Mouse (Mus musculus): ENCODE measurements at regions not wholly inside any gene's neighbourhood (a gene's known extent, or its start where the extent isn't known, plus 50 kb on each side); places are given as distances from the start of the nearest gene placed in this dataset.

DNA sequence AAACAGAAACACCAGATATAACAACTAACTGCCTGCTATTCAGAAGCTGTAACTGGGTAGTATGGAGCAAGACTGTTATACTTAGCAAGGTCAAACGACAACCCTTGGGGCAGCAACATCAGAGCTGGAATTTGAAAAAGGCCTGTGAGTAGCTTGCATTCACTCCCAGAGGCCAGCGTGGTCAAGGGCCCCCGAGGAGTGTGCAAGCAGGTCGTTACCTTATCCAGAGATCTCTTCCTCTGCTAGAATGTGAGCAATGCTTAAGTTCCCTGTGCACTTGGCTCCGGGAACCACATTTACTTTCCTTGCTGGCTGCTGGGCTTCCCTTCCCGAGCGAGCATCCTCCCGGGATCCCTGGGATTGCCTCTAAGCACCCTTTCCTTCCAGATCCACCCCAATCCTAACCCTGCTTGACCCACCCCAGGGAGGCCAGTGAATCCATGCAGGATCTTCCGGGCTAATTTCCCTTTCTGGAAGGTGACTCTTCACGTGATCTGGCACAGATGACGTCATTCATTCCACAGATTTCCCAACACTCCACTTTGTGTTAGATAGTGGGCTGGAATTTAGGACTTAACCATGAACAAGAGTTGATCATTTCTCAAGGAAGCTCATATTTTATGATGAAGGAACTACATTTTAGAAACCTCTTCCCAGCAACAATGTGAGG lies 112.3 kb upstream of the Tsc22d1 start:
- peak; percentile 52 for DNase-seq (ENCODE audit: low read depth)

DNA sequence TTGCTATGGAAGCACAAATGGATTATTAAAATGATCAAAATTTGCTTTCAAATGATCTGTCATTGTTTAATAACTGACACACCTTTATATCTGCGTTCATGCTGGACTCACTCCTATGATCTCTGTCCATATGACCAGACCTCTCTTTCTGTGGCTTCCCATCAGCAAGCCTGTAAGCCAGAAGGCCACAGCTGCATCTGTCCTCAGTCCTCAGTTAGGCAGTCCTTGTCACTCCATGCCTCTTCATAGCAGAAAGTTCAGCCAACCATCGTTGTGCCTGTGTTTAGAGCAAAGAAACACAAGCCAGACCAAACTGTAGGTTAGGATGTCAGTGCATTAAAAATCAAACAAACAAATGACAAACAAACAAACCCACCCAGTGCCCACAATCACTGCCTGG lies 107.2 kb upstream of the Tsc22d1 start:
- DNase-seq (ENCODE audit: low read depth): no peak

DNA sequence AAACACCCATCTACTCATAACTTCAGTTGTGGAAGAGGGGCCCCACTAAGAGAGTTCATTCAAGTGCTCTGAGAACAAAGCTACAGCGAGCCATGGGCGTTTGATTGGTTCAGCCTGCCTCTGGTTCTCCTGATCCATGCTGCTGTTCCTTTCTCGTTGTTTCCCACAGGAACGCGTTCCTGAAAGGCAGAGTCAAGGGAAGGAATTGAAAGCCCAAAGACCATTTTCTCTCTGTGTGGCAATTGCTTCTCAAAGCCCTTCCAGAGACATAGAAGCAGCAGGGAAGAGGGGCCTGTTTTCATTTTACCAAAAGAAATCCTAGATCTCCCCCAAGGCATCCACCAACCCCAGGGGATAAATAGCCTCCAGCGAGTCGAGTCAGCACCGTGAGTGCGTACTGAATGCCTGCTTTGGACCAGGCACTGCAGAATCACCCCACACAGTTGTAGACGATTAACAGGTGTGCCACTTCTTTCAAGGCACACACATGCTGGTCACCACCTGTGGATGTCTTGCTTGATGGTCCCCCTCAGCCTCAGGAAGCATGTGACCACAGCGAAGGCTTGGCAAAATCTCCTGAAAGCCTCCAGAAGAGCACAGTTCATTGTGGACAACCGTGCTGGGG lies 106.5 kb upstream of the Tsc22d1 start:
- DNase-seq (ENCODE audit: low read depth): peak; percentile 62

DNA sequence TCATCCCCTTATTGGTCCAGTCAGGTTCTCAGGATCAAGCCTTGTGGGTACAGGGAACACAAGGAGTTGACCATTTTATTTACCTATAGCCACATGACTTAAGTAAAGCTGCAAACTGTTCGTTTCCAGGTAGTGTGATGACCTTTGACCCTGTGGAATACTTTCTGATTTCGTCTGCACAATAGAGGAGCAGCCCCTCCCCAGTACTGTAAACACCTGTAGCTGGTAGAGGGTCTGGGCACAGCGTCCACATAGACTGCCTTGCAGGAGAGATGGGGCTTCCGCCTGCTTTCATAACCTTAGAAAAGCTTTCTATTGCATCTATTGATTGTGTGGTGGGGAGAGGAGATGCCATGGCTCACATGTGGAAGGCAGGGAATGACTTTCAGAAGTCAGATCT lies 105.2 kb upstream of the Tsc22d1 start:
- DNase-seq (ENCODE audit: low read depth): no peak

DNA sequence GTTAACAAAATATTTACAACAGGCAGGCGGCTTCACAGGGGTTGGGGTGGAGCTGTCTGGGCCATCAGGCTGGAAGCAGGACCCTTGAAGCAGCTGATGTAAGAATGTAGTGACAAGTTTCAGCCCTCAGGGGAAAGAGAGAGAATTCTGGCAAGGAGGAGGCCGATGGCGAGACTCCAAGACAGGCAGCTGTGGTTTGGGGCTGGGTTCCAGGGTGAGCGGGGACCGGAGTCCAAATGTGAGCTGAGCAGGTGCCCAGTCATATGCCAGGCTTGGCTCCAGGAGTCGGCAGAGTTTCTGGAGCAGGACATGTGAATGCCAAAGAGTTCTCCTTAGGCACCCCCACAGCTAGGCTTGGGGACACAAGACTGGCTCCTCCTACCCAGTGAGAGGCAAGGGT lies 104.5 kb upstream of the Tsc22d1 start:
- DNase-seq (ENCODE audit: low read depth): peak; percentile 31

DNA sequence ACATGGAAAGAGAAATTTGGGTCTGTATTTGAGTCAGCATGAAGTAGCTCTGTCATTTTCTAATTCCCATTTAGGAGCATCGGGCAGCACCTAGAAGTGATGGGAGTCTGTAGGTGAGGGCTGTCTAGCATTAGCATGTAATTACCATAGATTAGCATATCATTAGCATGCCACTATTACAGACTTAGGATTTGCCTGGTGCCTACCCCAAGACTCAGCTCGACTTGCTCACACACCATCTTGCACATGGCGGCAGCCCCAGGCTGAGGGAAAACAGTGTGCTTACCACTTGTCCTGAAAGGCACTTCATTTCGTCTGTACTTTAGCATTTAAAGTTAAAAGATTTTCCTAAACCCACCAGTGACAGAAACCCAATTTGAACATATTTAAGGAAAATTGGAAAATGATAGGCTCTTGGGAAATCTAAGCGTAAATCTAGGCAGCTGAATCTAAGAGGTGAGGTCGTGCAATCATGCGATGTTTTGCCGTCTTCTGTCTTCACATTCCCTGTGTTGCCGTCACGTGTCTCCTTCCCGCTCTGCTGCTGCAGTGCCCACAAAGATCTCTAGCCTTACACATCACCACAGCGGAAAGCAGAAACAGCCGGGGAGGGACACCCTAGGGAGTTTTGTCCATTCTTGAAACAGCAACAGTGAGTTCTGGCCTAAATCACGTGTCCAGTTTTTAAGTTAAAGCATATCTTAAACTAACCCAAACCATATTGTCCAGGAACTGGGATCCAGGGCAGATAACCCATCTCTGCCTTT lies 101.2 kb upstream of the Tsc22d1 start:
- DNase-seq (ENCODE audit: low read depth): peak; percentile 30

DNA sequence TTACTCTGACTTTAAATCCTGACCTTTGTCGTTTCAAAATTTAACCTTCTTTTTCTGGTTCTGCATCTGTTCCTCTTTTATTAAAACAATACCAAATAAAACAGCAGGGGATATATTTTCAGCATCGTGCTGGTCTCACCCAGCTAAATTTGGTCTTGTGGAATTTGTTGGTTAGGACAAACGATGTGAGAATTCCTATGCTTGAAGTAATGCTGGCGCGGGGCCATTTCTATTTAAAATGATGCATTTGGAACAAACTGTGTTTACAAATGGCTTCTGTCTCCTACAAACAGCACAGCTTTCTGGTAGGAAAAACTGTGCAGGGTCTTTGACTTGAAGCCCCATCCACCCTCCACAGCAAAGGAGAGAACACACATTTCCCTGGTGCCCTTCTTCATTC lies 96.3 kb upstream of the Tsc22d1 start:
- peak; percentile 67 for DNase-seq (ENCODE audit: low read depth)

DNA sequence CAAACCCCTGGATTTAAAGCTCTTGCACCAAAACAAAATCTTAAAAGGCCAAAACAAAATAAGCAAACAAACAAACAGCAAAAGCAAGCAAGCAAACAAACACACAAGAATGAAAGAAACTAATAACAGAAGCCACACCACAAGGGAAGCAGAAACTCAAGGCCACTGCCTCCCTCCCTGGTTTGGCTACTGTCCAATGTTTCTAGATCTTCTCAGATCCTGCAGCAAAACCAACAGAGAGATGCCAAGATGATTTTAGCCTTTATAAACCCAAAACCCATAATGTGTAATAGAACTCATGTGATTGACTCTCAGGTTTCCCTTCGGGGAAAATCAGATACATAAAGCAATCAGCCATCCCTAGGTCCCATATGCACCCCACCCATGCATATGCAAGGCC lies 90.5 kb upstream of the Tsc22d1 start:
- peak; percentile 40 for DNase-seq (ENCODE audit: low read depth)

DNA sequence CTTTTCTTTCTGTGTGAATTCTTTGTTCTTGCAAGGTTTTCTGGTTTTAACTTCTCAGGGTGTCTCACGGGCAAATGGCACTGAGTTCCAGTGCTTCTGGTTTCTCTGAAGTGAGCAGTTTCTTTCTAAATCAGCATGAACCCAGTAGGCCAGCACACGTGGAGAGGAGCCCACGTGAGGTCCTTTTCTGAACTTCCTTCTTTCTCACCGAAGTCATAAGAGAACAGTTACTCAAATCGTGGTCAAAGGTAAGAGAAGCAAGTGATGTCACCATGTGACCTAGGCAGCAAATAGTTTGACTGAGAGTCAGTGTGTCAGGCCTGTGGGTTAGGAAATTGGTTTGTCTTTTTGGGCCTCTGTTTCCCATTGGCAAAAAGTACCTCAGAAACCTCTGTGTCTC lies 84.8 kb upstream of the Tsc22d1 start:
- no peak for DNase-seq (ENCODE audit: low read depth)

DNA sequence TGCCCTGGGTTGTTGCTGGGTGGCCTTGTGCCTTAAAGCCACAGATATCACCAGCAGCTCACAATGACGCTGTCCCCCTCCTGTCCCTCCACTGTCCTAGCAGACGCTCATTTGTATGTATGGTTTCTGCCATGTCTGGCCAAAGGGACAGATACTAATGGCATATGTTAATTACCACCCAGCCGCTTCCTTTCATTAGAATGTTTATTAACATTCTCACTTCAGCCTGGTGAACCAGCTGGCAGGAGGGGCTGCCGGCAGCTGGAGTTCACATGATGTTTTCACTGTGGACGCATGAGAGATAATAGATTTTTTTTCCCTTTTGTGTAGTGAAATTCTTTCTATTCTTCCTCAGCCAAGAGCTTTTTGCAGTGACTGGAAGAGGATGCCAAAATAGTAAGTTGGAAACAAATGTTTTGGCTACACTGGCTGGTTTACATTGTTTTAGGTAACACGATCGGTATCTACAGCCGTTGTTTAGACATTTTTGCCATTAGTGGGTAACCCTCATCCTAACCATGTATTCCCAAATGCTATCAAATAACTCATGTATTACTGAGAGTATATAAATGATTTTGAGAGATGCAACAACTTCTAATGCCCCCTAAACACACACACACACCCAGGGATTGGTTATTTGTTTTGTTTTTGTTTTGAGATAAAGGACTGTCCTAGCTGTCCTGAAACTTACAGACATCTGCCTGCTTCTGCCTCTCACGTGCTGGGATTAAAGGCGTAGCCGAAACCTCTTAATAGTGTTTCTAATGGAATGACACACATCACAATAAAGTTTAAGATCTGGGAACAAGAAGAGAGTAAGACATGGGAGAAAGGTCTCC lies 83.0 kb upstream of the Tsc22d1 start:
- DNase-seq (ENCODE audit: low read depth): no peak

DNA sequence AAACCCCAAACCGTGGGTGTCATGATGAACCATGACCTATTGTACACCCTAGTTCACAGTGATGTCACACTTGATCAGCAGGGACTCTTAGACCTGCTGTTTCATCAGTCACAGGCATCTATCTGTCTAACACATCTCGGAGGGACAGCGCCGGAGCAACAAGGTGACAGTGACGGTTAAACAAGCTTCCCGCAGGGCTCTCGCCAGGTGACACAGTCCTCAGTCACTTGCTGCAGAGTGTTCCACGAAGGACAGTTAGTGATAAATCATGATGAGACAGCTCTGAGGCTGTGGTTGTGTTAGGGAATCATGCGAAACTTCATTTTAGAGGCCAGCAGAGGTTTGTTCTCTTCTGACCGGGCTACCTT lies 82.4 kb upstream of the Tsc22d1 start:
- no peak for DNase-seq (ENCODE audit: low read depth)

DNA sequence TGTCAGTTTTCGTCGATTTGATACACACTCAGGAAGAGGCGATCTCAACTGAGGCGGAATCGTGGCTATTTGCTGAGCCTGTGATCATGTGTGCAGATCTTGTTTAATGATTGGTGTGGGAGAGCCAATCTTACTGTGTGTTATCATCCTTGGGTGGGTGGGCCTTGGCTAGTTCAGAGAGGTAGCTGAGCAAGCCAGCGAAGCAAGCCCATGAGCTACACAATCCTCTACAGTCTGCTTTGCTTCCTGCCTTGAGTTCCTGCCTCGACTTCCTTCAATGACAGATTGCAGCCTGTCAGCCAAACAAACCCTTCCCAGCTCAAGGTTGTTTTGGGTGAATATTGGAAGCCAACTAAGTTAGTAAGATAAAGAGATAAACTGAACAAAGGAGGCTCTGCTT lies 74.0 kb upstream of the Tsc22d1 start:
- no peak for DNase-seq (ENCODE audit: low read depth)

DNA sequence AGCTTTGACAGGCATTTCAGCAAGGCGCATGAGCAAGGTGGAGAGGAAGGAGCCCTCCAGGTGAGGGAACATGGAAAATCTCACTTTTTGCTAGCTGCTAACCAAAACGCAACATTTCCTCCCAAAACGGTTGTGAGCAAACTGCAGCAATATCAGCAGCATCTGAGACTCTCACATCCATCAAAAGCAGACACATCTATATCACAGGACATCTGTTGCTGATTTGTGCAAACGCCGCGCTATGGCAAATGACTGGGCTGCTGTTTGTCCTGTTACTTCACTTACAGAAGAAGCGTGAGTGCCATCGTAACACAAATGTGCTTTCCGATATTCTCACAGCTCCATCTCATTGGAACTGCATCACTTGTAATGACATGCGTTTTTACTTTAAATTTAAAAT lies 73.5 kb upstream of the Tsc22d1 start:
- no peak for DNase-seq (ENCODE audit: low read depth)

DNA sequence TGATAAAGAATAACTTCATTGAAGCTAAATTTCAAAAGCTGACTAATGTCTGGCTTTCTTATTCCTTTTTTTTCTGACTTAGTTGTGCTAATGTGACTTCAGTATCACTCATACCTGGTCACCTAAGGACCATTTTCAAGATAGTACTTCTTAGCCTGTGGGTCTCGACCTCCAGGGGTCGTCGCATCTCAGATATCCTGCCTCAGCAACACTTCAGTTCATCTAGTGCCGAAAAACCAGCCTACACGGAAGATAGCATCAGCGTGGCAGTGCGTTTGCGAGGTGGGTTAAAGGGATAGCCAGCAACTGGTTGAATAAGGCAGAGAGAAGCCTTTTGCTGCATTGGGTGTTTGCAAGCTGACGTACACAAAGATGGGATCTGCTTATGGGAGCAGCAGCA lies 62.9 kb upstream of the Tsc22d1 start:
- DNase-seq (ENCODE audit: low read depth): no peak

DNA sequence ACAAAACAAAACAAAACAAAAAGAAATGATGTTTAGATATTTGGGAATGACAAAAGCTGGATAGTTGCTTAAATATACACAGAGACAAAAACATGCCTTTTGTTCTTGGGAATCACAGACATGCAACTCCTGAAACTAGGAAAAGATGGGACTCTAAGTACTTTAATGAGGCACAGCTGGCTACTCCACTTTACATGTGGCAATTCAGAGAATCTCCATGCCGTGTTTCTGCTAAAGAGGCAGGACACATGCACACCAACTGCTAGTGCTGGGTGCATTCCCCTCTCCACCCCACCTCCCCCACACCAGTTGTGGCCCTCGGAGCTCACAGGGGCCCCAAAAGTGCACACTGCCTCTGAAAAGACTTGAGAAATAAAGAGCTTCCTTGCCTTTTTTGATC lies 58.6 kb upstream of the Tsc22d1 start:
- DNase-seq (ENCODE audit: low read depth): no peak

DNA sequence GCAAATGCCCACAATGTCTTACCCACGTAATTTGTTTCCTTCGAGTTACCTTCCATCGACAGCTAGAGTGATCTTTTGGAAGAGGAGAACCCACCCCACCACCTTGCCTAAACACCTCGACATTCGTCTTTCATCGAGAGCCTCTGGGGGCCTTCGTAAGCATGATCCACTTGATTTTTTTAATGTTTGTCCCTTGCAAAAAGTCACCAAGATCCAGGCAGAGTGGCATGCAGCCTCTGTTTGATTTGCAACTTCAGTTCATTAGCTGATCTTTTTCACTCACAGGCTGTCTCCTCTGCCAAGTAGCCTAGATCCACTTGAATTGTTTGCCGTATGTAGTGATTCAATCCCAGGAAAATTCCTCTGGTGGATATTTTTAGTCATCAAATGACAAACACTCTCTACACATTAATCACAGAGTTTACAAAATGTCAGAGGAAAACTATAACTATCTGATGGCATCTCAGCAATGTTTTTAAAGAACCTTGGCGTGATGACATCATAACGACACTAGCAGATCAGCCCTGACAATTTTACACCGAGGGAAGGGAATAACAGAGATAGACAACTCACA lies 54.8 kb upstream of the Tsc22d1 start:
- DNase-seq (ENCODE audit: low read depth): peak; percentile 53

DNA sequence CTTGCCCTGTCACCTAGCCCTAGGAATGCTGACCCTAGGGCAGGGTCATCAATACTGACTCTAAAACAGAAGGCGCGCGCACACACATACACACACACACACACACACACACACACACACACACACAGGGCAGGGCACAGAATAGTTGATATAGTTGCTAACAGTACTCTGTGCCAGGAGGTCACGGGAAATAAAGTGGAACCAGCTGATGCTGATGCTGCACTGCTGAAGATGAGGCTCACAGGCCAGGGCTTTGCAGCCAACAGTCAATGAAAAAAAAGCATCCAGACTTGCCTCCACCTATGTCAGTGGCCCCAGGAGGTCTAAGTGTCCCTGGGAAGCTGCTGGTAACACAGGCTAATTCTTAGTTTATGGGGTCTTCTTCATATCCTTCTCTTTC lies 50.7 kb upstream of the Tsc22d1 start:
- DNase-seq (ENCODE audit: low read depth): peak; percentile 29

Measured in NIH3T3 (cell line).